Mouse (Mus musculus) testis, adult 2 months (tissue): ENCODE measurements around the gene Yju2.

Experiments used
- CTCF ChIP-seq: fragments of 200-500 bp; IDR thresholded peaks from 2 replicates; pipeline ENCODE4 v1.5.1; 2012; ENCODE audit warnings: low read depth, mild to moderate bottlenecking, inconsistent platforms, low read length, moderate library complexity; ENCODE audit not compliant: control insufficient read depth, insufficient read depth, insufficient replicate concordance
- POLR2A ChIP-seq: fragments of 200-500 bp; IDR thresholded peaks from 2 replicates; pipeline ENCODE4 v1.6.1; 2012; ENCODE audit warnings: low read depth, mild to moderate bottlenecking, inconsistent platforms, low read length, moderate library complexity; ENCODE audit not compliant: control insufficient read depth

- TF ChIP-seq CTCF: no peak
- TF ChIP-seq POLR2A: no peak
These were observed 58.2 kb downstream of the Yju2 start for GRCm38 (mm10) chr17:56016793-56017785.
